Mouse (Mus musculus) testis, adult 2 months (tissue): Measurements from ENCODE around the gene Meis3.

ENCODE experiments used
- CTCF ChIP-seq: fragments of 200-500 bp; IDR thresholded peaks from 2 replicates; pipeline ENCODE4 v1.5.1; 2012; ENCODE audit warnings: low read depth, mild to moderate bottlenecking, inconsistent platforms, low read length, moderate library complexity; ENCODE audit not compliant: control insufficient read depth, insufficient read depth, insufficient replicate concordance
- POLR2A ChIP-seq: fragments of 200-500 bp; IDR thresholded peaks from 2 replicates; pipeline ENCODE4 v1.6.1; 2012; ENCODE audit warnings: low read depth, mild to moderate bottlenecking, inconsistent platforms, low read length, moderate library complexity; ENCODE audit not compliant: control insufficient read depth

DNA sequence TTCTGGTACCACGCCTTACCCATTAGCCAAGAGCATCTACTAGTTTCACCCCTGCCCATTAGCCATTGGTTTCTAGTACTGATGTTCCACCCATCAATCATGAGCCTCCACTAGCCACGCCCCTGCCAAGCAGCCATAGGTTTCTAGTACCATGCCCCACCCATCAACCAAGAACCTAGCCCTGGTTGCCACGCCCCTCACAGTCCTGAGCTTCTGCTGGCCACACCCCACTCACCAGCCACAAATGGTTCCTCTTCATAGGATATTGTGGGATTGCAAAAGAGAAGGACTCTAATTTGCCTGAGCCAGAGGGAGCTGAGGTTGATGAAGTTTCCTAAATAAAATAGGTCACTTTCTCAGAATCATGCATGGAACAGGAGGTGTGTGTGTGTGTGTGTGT is 14.2 kb upstream of the Meis3 start:
- TF ChIP-seq CTCF (no peak), POLR2A (no peak)
